Mouse (Mus musculus) E14TG2a.4 (cell line): ENCODE measurements at regions not wholly inside any gene's neighbourhood (a gene's known extent, or its start where the extent isn't known, plus 50 kb on each side); places are given as distances from the start of the nearest gene placed in this dataset.

Experiments
- CTCF ChIP-seq: conservative IDR thresholded peaks from 2 replicates; pipeline ENCODE4 v1.5.1; 2014; ENCODE audit warnings: low read length
- POU5F1 ChIP-seq: IDR thresholded peaks from 2 replicates; pipeline ENCODE4 v1.6.1; 2014; ENCODE audit warnings: low read length, borderline replicate concordance

- TF ChIP-seq CTCF, result peak; percentile 59
- TF ChIP-seq POU5F1, result no peak
These were observed 93.8 kb upstream of the Lnx1 start for GRCm38 (mm10) chr5:74796421-74797067.
